Mouse (Mus musculus) G1E-ER4 (cell line): Measurements from ENCODE around the gene Lgr4. TPM values are rescaled to one million over a fixed set of nuclear protein-coding genes. Genes with fewer than 3 reads are reported as not detected.

ENCODE experiments used
- GATA1 ChIP-seq: IDR thresholded peaks from one replicate; pipeline ENCODE4 v1.8.0; 2012; ENCODE audit warnings: low read length, inconsistent platforms
- polyA plus RNA-seq: library from polyadenylated mRNA; stranded (reverse); fragments of >175 nt; gene quantifications from 2 replicates; pipeline ENCODE4 v1.2.3, GENCODE M21; 2012

Gene Lgr4
- polyA plus RNA-seq, 1 experiment = 1.7 TPM

- no peak for TF ChIP-seq GATA1
Measured at GRCm38 (mm10) chr2:109976181-109976580, 58.7 kb downstream of the Lgr4 start.

- TF ChIP-seq GATA1 = no peak
Measured at GRCm38 (mm10) chr2:109977322-109977721, 59.9 kb downstream of the Lgr4 start.

- no peak for TF ChIP-seq GATA1
Measured at GRCm38 (mm10) chr2:109979209-109979608, 61.8 kb downstream of the Lgr4 start.

- TF ChIP-seq GATA1 = no peak
Measured at GRCm38 (mm10) chr2:109983435-109983834, 66.0 kb downstream of the Lgr4 start.

GRCm38 (mm10) chr2:109984930-109985329 is 67.5 kb downstream of the Lgr4 start:
- no peak for TF ChIP-seq GATA1

- TF ChIP-seq GATA1 = no peak
Measured at GRCm38 (mm10) chr2:109985560-109985959, 68.1 kb downstream of the Lgr4 start.

GRCm38 (mm10) chr2:109986036-109986785 is 68.8 kb downstream of the Lgr4 start:
- no peak for TF ChIP-seq GATA1

- no peak for TF ChIP-seq GATA1
Measured at GRCm38 (mm10) chr2:109987946-109988345, 70.5 kb downstream of the Lgr4 start.

GRCm38 (mm10) chr2:109989196-109989595 is 71.7 kb downstream of the Lgr4 start:
- TF ChIP-seq GATA1 = no peak

GRCm38 (mm10) chr2:109989679-109990473 is 72.4 kb downstream of the Lgr4 start:
- no peak for TF ChIP-seq GATA1

- TF ChIP-seq GATA1 = no peak
Measured at GRCm38 (mm10) chr2:109991754-109992153, 74.3 kb downstream of the Lgr4 start.

- peak; percentile 76 for TF ChIP-seq GATA1
Measured at GRCm38 (mm10) chr2:109992448-109993073, 75.1 kb downstream of the Lgr4 start.

- no peak for TF ChIP-seq GATA1
Measured at GRCm38 (mm10) chr2:109993404-109993803, 76.0 kb downstream of the Lgr4 start.

GRCm38 (mm10) chr2:109995061-109995460 is 77.6 kb downstream of the Lgr4 start:
- TF ChIP-seq GATA1 = no peak

- no peak for TF ChIP-seq GATA1
Measured at GRCm38 (mm10) chr2:109996411-109996810, 79.0 kb downstream of the Lgr4 start.

GRCm38 (mm10) chr2:110004668-110005067 is 87.2 kb downstream of the Lgr4 start:
- no peak for TF ChIP-seq GATA1
